Mouse (Mus musculus) forebrain, postnatal 0 days (tissue): ENCODE results near the gene Sox13. TPM values are rescaled to one million over a fixed set of nuclear protein-coding genes. Genes with fewer than 3 reads are reported as not detected.

ENCODE experiments used
- ATAC-seq: fragments of 200-750 bp; cut with Nextera tagmentation; 2 replicates; pipeline ENCODE4 v1.8.0; 2017; ENCODE audit warnings: mild to moderate bottlenecking, moderate library complexity
- DNase-seq: peaks from one replicate; pipeline ENCODE4 v3.0.0-alpha.2; 2015
- H3K27ac ChIP-seq: fragments of 300-500 bp; sonication (generic); 2 replicates; pipeline ENCODE4 v1.5.1; 2014; ENCODE audit warnings: low read depth, mild to moderate bottlenecking, antibody characterized with exemption, low read length, moderate library complexity, mixed read lengths
- H3K27me3 ChIP-seq: fragments of 300-500 bp; sonication (generic); 2 replicates; pipeline ENCODE4 v1.6.1; 2014; ENCODE audit warnings: mild to moderate bottlenecking, low read length, mixed read lengths; ENCODE audit not compliant: insufficient read depth
- H3K36me3 ChIP-seq: fragments of 300-500 bp; sonication (generic); 2 replicates; pipeline ENCODE4 v1.6.1; 2014; ENCODE audit warnings: mild to moderate bottlenecking, moderate library complexity; ENCODE audit not compliant: insufficient read depth
- H3K4me1 ChIP-seq: fragments of 300-500 bp; sonication (generic); 2 replicates; pipeline ENCODE4 v1.6.1; 2014; ENCODE audit warnings: antibody characterized with exemption; ENCODE audit not compliant: insufficient read depth
- H3K4me2 ChIP-seq: fragments of 300-500 bp; sonication (generic); 2 replicates; pipeline ENCODE4 v1.6.1; 2014; ENCODE audit warnings: low read depth, mild to moderate bottlenecking, moderate library complexity
- H3K4me3 ChIP-seq: fragments of 300-500 bp; sonication (generic); 2 replicates; pipeline ENCODE4 v1.5.1; 2014; ENCODE audit warnings: low read depth, low read length, mixed read lengths
- H3K9ac ChIP-seq: fragments of 300-500 bp; sonication (generic); 2 replicates; pipeline ENCODE4 v1.6.1; 2014; ENCODE audit warnings: mild to moderate bottlenecking
- H3K9me3 ChIP-seq: fragments of 300-500 bp; sonication (generic); 2 replicates; pipeline ENCODE4 v1.6.1; 2016; ENCODE audit warnings: low read length
- CTCF ChIP-seq: sonication (generic); IDR thresholded peaks from 2 replicates; pipeline ENCODE4 v1.5.1; 2016; ENCODE audit warnings: antibody characterized with exemption, control low read depth, low read depth
- WGBS: fragments of 180-500 bp; shearing (Covaris S2); extraction: QIAGEN DNeasy Blood & Tissue Kit; methylation state at CpG from one replicate; pipeline ENCODE4 v1.1.7; 2014; 5-methylcytosine and 5-hydroxymethylcytosine counted together
- polyA plus RNA-seq: library from polyadenylated mRNA; unstranded; fragments of >200 nt; fragmentation: Nextera tagmentation; extraction: Ambion mirVana; gene quantifications from 2 replicates; pipeline ENCODE4 v1.2.1, GENCODE M21; 2015
- total RNA-seq: library from RNA; depleted of rRNA; stranded (reverse); fragments of >200 nt; gene quantifications from 2 replicates; pipeline ENCODE4 v1.2.3, GENCODE M21; 2014

Sox13 gene
- total and polyA plus RNA-seq, 2 experiments from 2014 or later, result 3.0 to 9.7 TPM

DNA sequence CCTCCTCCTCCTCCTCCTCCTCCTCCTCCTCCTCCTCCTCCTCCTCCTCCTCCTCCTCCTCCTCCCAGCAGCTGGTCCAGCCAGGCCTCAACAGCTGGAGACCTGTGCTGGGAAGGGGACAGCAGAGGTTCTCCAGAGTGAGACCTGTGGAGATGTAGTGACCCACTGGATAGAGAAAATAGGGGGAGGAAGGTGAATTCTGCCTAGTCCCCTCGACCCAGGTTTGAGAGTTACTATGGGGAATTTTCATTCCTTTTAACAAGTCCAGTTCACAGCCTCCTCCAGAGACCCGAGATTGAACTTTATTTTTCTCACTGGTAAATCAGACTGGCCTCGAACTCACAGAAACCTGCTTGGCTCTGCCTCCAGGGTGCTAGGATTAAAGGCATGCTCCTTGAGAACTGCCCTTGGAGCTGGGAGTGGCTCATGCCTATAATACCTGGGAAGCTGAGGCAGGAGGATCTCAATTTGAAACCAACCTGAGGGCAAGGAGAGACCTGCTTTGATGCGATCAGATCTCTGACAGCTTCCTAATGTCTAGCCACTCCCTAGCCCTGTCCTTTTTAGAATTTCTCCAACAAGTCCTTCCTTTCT, 467 bp upstream of the Sox13 start:
- H3K9ac ChIP-seq, result no peak overlapping the region
- peak overlapping the region; percentile 67; the same call in 1 of the 2 replicates for H3K4me3 ChIP-seq
- no peaks in the 10 kb centered on the region for H3K9me3 ChIP-seq
- H3K4me2 ChIP-seq, result peak overlapping the region; percentile 100; the same call in 1 of the 2 replicates
- no peak for DNase-seq
- ATAC-seq, result no peak
- no peaks in the 10 kb centered on the region for H3K4me1 ChIP-seq
- no peaks in the 10 kb centered on the region for H3K27me3 ChIP-seq
- WGBS, result 58% methylated on average over 4 of the region's 4 CpGs
- TF ChIP-seq CTCF, result no peak
- no peak overlapping the region for H3K27ac ChIP-seq
- H3K36me3 ChIP-seq, result no peaks in the 10 kb centered on the region

- DNase-seq, result no peak
- no peak for TF ChIP-seq CTCF
- H3K9ac ChIP-seq, result peak overlapping the region; percentile 58
- peaks cover 4% of the 10 kb centered on the region; the same call in 1 of the 2 replicates for H3K4me1 ChIP-seq
- 0 out of 2 replicates have a peak overlapping the region, but pooled peaks have one; percentile 21 for H3K27ac ChIP-seq
- H3K4me3 ChIP-seq, result peak overlapping the region; percentile 67
- no peaks in the 10 kb centered on the region for H3K27me3 ChIP-seq
- no peaks in the 10 kb centered on the region for H3K9me3 ChIP-seq
- H3K36me3 ChIP-seq, result no peaks in the 10 kb centered on the region
- peak; percentile 1; the same call in 1 of the 2 replicates for ATAC-seq
- peak overlapping the region; percentile 100 for H3K4me2 ChIP-seq
- WGBS, result under 1% methylated on average over 31 of the region's 31 CpGs
These were observed 1.0 kb downstream of the Sox13 start for GRCm38 (mm10) chr1:133423166-133423542.

DNA sequence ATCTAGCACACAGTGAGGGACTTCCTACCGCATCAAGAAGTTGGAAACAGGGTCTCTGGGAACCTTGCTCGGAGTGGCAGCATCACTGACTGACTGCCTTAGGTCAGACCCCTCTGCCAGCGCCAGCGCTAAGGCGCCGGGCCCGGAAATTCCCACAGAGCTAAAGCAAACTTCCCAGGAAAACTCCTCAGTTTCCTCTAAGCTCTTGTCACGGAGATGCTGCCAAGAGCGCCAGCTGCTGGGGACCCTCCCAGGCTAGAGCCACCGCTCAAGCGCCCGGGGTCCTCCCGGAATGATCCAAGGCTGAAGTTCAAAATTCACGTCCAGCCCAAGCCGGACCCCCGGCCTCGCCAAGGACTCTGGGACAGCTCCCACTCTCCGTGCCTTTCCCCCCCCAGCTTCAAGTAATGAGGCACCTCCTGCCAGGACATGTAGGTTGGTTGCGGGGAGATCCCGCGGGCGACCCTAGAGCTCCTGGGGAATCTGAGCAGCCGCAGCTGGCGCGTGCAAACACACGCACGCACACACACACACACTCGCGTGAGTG, 1.5 kb downstream of the Sox13 start:
- TF ChIP-seq CTCF, result no peak
- peak overlapping the region; percentile 58 for H3K9ac ChIP-seq
- ATAC-seq, result peak; percentile 44; the same call in 1 of the 2 replicates
- no peaks in the 10 kb centered on the region for H3K27me3 ChIP-seq
- under 1% methylated on average over 29 of the region's 29 CpGs for WGBS
- H3K4me2 ChIP-seq, result peak overlapping the region; percentile 100
- peak; percentile 49 for DNase-seq
- H3K36me3 ChIP-seq, result no peaks in the 10 kb centered on the region
- H3K4me1 ChIP-seq, result peaks cover 6% of the 10 kb centered on the region; the same call in 1 of the 2 replicates
- H3K9me3 ChIP-seq, result no peaks in the 10 kb centered on the region
- peak overlapping the region; percentile 67 for H3K4me3 ChIP-seq
- no peak overlapping the region for H3K27ac ChIP-seq

DNA sequence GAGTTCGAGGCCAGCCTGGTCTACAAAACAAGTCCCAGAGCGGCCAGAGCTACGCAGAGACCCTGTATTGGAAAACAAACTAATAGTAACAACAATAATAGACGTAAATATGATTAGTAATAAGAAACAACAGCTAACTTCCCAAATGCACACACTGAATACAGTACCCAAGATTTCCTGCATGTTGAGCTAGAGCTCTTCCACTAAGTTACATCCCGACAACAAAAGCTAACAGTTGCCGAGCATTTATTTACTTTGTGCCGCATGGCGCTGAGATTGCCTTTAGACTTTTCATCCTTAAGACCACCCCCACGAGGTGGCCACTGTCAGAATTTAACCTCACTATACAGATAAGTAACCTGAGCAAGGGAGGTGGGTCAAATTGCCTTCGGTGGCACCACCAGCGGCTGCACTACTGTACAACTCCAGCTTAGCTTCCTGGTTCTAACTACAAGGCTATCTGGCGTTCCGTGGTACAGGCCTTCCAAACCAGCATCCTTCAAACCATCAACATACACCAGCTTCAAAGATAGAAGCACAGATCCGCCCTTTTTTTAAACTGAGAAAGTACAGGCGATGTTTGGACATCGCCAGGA, 2.1 kb downstream of the Sox13 start:
- WGBS, result 41% methylated on average over 16 of the region's 16 CpGs
- H3K27ac ChIP-seq, result no peak overlapping the region
- TF ChIP-seq CTCF, result peak; percentile 46
- ATAC-seq (no peak), DNase-seq (no peak)
- peak overlapping the region; percentile 100 for H3K4me2 ChIP-seq
- H3K9ac ChIP-seq, result no peak overlapping the region; the same call in 1 of the 2 replicates
- H3K4me1 ChIP-seq, result peaks cover 6% of the 10 kb centered on the region; the same call in 1 of the 2 replicates
- peak overlapping the region; percentile 67 for H3K4me3 ChIP-seq
- H3K9me3 ChIP-seq, result no peaks in the 10 kb centered on the region
- no peaks in the 10 kb centered on the region for H3K36me3 ChIP-seq
- H3K27me3 ChIP-seq, result no peaks in the 10 kb centered on the region

DNA sequence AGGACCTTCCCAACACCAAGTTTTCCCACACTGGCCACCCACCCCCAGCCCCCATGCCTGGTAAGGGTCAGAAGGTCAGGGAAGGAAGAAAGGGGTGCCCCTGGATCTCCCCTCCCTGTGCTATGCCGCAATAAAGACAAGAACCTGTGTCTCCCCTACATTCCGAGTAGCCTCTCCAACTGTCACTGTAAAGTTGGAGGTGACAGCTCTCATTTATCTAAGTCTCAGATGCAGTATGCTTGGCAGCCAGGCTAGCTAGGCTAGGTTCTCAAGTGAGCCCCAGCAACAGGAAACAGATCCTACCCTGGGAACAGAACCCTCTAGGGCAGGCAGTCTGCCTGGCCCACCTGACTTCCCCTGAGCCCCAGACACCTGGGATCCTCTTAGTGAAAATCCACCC, 3.1 kb downstream of the Sox13 start:
- H3K27ac ChIP-seq, result no peak overlapping the region
- H3K9ac ChIP-seq, result no peak overlapping the region
- no peaks in the 10 kb centered on the region for H3K27me3 ChIP-seq
- 70% methylated on average over 2 of the region's 2 CpGs for WGBS
- no peaks in the 10 kb centered on the region for H3K36me3 ChIP-seq
- ATAC-seq, result no peak
- H3K4me1 ChIP-seq, result peaks cover 6% of the 10 kb centered on the region; the same call in 1 of the 2 replicates
- H3K9me3 ChIP-seq, result no peaks in the 10 kb centered on the region
- DNase-seq, result no peak
- peak overlapping the region; percentile 13; the same call in 1 of the 2 replicates for H3K4me2 ChIP-seq
- H3K4me3 ChIP-seq, result no peak overlapping the region
- no peak for TF ChIP-seq CTCF

DNA sequence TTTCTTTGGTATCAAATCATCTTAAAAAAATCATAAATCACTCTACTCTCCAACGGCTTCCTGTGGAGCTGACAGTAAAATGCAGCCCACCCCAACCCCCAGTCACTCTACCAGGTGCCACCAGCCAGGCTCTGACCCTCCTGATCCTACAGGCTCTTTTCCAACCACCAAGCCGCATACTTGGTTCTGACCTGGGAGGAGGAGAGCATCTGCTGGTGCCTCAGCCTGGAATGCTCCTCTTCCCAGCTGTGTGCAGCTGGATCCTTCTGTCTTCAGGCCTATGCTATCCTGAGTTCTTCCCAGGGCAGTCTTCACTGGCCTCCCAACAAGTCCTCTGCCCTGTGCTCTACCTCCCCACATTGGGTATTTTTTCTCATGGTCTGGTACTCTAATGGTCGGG, 3.7 kb downstream of the Sox13 start:
- no peak for DNase-seq
- no peak overlapping the region for H3K4me2 ChIP-seq

More for the DNA sequence above, 3.7 kb downstream of the Sox13 start:
- WGBS, result 86% methylated on average over 3 of the region's 3 CpGs
- Histone ChIP-seq H3K9me3 (no peaks in the 10 kb centered on the region), H3K4me3 (no peak overlapping the region), H3K27ac (no peak overlapping the region), H3K4me1 (peaks cover 6% of the 10 kb centered on the region; the same call in 1 of the 2 replicates), H3K36me3 (no peaks in the 10 kb centered on the region), H3K27me3 (no peaks in the 10 kb centered on the region), H3K9ac (no peak overlapping the region)
- no peak for ATAC-seq
- TF ChIP-seq CTCF, result no peak
